Mouse (Mus musculus): Measurements from ENCODE around the gene Sestd1.

DNA sequence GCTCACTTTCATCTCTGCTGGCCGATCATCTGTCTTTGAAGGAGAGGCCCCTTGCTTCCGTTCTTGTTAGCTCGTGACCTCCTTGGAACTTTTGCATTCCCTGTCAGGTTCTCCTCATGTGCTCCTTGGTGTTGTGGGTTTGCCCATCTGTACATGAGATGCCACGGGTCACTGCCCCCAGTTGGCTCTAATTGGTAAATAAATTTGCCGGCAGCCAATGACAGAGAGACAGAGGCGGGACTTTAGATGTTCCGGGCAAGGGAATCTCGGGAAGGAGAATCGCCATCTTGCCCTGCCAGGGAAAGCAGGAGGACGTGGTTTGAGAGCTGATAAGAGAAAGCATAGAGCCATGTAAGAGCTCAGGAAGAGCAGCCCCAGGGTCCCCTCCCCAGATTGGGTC, 33.5 kb upstream of the Sestd1 start:
- TF ChIP-seq GATA1 (IDR thresholded peaks at IDR 0.05; ENCODE audit: borderline replicate concordance, low read length), result no peak
- TF ChIP-seq FLI1 (IDR thresholded peaks at IDR 0.05; ENCODE audit: low read length), result no peak
